Mouse (Mus musculus) left cerebral cortex, adult 18-20 months (tissue): ENCODE data around the gene Zswim3. TPM values are rescaled to one million over a fixed set of nuclear protein-coding genes. Genes with fewer than 3 reads are reported as not detected.

Experiments
- total RNA-seq, 2 experiments: library from RNA; stranded (reverse); gene quantifications; 2 replicates each; pipeline ENCODE4 v1.2.3; 2021

Gene Zswim3
- total RNA-seq, 2 experiments from 2014 or later, result 10.1 to 10.2 TPM

Other genes starting within 250 kb of the Zswim3 start
- under 1 TPM in 1 of 2 experiments, not detected in 1; 0.59 TPM for gene Wfdc2, start 242.7 kb upstream of the Zswim3 start, total RNA-seq
- not detected for gene Spint3, start 231.6 kb upstream of the Zswim3 start, total RNA-seq
- not detected for gene Wfdc6a, start 219.7 kb upstream of the Zswim3 start, total RNA-seq
- gene Eppin, start 211.5 kb upstream of the Zswim3 start, total RNA-seq, result not detected
- not detected for gene Wfdc6b, start 191.6 kb upstream of the Zswim3 start, total RNA-seq
- gene Wfdc8, start 191.5 kb upstream of the Zswim3 start, total RNA-seq, result not detected
- not detected for gene Wfdc16, start 166.3 kb upstream of the Zswim3 start, total RNA-seq
- gene Wfdc10, start 149.1 kb upstream of the Zswim3 start, total RNA-seq, result not detected
- not detected for gene Wfdc9, start 148.5 kb upstream of the Zswim3 start, total RNA-seq
- gene Wfdc11, start 131.0 kb upstream of the Zswim3 start, total RNA-seq, result not detected
- gene Wfdc13, start 120.0 kb upstream of the Zswim3 start, total RNA-seq, result not detected
- gene Spint4, start 106.6 kb upstream of the Zswim3 start, total RNA-seq, result not detected
- not detected for gene Spint5, start 89.8 kb upstream of the Zswim3 start, total RNA-seq
- gene Wfdc3, start 59.2 kb upstream of the Zswim3 start, total RNA-seq, result 1 to 10 TPM; 1.3 to 1.5 TPM
- gene Dnttip1, start 59.1 kb upstream of the Zswim3 start, total RNA-seq, result 10 to 100 TPM; 34.5 to 37.5 TPM
- not detected for gene Ube2c, start 35.2 kb upstream of the Zswim3 start, total RNA-seq
- gene Tnnc2, start 25.1 kb upstream of the Zswim3 start, total RNA-seq, result 1 to 10 TPM; 1.7 TPM
- 10 to 100 TPM; 52.9 to 57.0 TPM for gene Snx21, start 19.3 kb upstream of the Zswim3 start, total RNA-seq
- 10 to 100 TPM; 25.5 to 26.1 TPM for gene Acot8, start 216 bp upstream of the Zswim3 start, total RNA-seq
- gene Zswim1, start 17.6 kb downstream of the Zswim3 start, total RNA-seq, result 10 to 100 TPM; 23.2 to 25.2 TPM
- not detected for gene Spata25, start 23.4 kb downstream of the Zswim3 start, total RNA-seq
- gene Ctsa, start 27.8 kb downstream of the Zswim3 start, total RNA-seq, result 10 to 100 TPM; 93.1 to 93.6 TPM
- gene Neurl2, start 28.4 kb downstream of the Zswim3 start, total RNA-seq, result 1 to 10 TPM; 3.1 TPM
- gene Pltp, start 52.6 kb downstream of the Zswim3 start, total RNA-seq, result 10 to 100 TPM; 90.7 to 93.5 TPM
- 10 to 100 TPM; 40.6 to 46.1 TPM for gene Pcif1, start 74.2 kb downstream of the Zswim3 start, total RNA-seq
- gene Zfp335, start 106.7 kb downstream of the Zswim3 start, total RNA-seq, result 10 to 100 TPM; 25.0 to 25.1 TPM
- gene Mmp9, start 135.7 kb downstream of the Zswim3 start, total RNA-seq, result 1 to 10 TPM; 2.0 to 2.1 TPM
- 100 to 1,000 TPM; 538 to 565 TPM for gene Slc12a5, start 155.7 kb downstream of the Zswim3 start, total RNA-seq
- gene Ncoa5, start 229.8 kb downstream of the Zswim3 start, total RNA-seq, result 10 to 100 TPM; 53.4 to 56.8 TPM